Mouse (Mus musculus) heart, adult 9 months (tissue): ENCODE measurements at regions not wholly inside any gene's neighbourhood (a gene's known extent, or its start where the extent isn't known, plus 50 kb on each side); places are given as distances from the start of the nearest gene placed in this dataset.

Experiments used
- DNase-seq, 2 experiments: peaks; one replicate each; pipeline ENCODE4 v3.0.0; 2022; ENCODE audit warnings: low spot score in 2 of 2

GRCm38 (mm10) chr12:80018086-80018485, 94.7 kb downstream of the Zfp36l1 start:
- DNase-seq = peak in 1 of 2 experiments; percentile 44

GRCm38 (mm10) chr12:80017376-80017929, 95.4 kb downstream of the Zfp36l1 start:
- no peak for DNase-seq

GRCm38 (mm10) chr12:80015938-80016337, 96.9 kb downstream of the Zfp36l1 start:
- no peak for DNase-seq

- DNase-seq = no peak
Observed at GRCm38 (mm10) chr12:80014598-80014983, 98.2 kb downstream of the Zfp36l1 start.

GRCm38 (mm10) chr12:80013904-80014597, 98.8 kb downstream of the Zfp36l1 start:
- DNase-seq = peak; percentile 51 to 56

GRCm38 (mm10) chr12:80013577-80013903, 99.3 kb downstream of the Zfp36l1 start:
- DNase-seq = no peak

GRCm38 (mm10) chr12:80011916-80012315, 100.9 kb downstream of the Zfp36l1 start:
- DNase-seq = peak; percentile 45 to 56

- DNase-seq = no peak
Observed at GRCm38 (mm10) chr12:80010947-80011346, 101.9 kb downstream of the Zfp36l1 start.

GRCm38 (mm10) chr12:80010220-80010619, 102.6 kb downstream of the Zfp36l1 start:
- no peak for DNase-seq

- DNase-seq = no peak
Observed at GRCm38 (mm10) chr12:80007849-80008248, 105.0 kb downstream of the Zfp36l1 start.

- DNase-seq = peak in 1 of 2 experiments; percentile 63
Observed at GRCm38 (mm10) chr12:80005227-80005919, 107.4 kb downstream of the Zfp36l1 start.

- no peak for DNase-seq
Observed at GRCm38 (mm10) chr12:80004575-80004974, 108.2 kb downstream of the Zfp36l1 start.

GRCm38 (mm10) chr12:80003486-80003885, 109.3 kb downstream of the Zfp36l1 start:
- no peak for DNase-seq

GRCm38 (mm10) chr12:80002474-80003125, 110.2 kb downstream of the Zfp36l1 start:
- DNase-seq = no peak

- peak; percentile 64 to 80 for DNase-seq
Observed at GRCm38 (mm10) chr12:80001794-80002193, 111.0 kb downstream of the Zfp36l1 start.

GRCm38 (mm10) chr12:79999868-80000370, 112.9 kb downstream of the Zfp36l1 start:
- no peak for DNase-seq

GRCm38 (mm10) chr12:79998788-79999187, 114.0 kb downstream of the Zfp36l1 start:
- DNase-seq = peak; percentile 48 to 54

GRCm38 (mm10) chr12:79998339-79998738, 114.5 kb downstream of the Zfp36l1 start:
- DNase-seq = no peak

GRCm38 (mm10) chr12:79997201-79997600, 115.6 kb downstream of the Zfp36l1 start:
- no peak for DNase-seq

- DNase-seq = no peak
Observed at GRCm38 (mm10) chr12:79995521-79996094, 117.2 kb downstream of the Zfp36l1 start.

GRCm38 (mm10) chr12:79993821-79994571, 118.8 kb downstream of the Zfp36l1 start:
- no peak for DNase-seq
